ENCODE assay signal across 8 mouse cellular contexts in the genomic region with DNA sequence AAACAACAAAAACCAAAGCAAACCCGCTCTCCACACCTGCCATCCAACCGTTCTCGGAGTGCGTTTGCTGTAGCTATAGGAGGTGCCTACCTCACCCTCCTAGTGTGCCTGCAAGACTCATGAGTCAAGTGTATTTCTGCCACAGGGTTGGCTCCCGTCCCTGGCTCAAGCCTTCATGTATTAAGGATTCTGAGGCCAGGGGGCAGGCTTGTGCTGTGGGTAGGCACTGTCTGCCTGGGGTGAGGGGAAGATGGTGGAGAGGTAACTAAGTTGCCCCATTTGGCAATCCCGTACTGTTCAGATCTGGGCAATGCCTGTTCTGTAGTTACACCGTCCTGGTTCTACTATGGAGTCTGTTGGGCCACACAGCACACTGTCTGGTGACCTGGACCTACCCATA.
DNase-seq lines count a peak whose midpoint lies in the region; ATAC-seq and TF ChIP-seq lines count a peak whose summit lies in the region.

No protein-coding gene starts in this region.

- no peak overlapping the region for H3K9ac ChIP-seq in forebrain, embryonic 12.5 days
- H3K9ac ChIP-seq in liver, postnatal 0 days (replicated peaks), result no peak overlapping the region

- no peaks in the 10 kb centered on the region for H3K27me3 ChIP-seq in forebrain, embryonic 12.5 days
- H3K27me3 ChIP-seq in forebrain, embryonic 10.5 days (ENCODE audit: poor library complexity, severe bottlenecking), result no peaks in the 10 kb centered on the region
- H3K27me3 ChIP-seq in liver, postnatal 0 days (ENCODE audit: insufficient read depth, low read length), result no peaks in the 10 kb centered on the region

- H3K36me3 ChIP-seq in forebrain, embryonic 12.5 days (replicated peaks), result no peaks in the 10 kb centered on the region
- peaks cover 26% of the 10 kb centered on the region for H3K36me3 ChIP-seq in forebrain, embryonic 10.5 days (replicated peaks)
- H3K36me3 ChIP-seq in liver, postnatal 0 days (replicated peaks; ENCODE audit: insufficient read depth, low read length), result no peaks in the 10 kb centered on the region

- peak; percentile 68 for TF ChIP-seq CTCF in liver, postnatal 0 days (IDR thresholded peaks at IDR 0.05; ENCODE audit: low read depth)

- ATAC-seq in forebrain, embryonic 12.5 days (ENCODE audit: low FRiP score), result no peak
- ATAC-seq in liver, postnatal 0 days, result no peak
- ATAC-seq in granulocyte monocyte progenitor cell, adult 5-6 weeks (replicated peaks; ENCODE audit: poor library complexity, severe bottlenecking), result peak; percentile 47

- H3K4me1 ChIP-seq in forebrain, embryonic 12.5 days, result peaks cover 73% of the 10 kb centered on the region
- peaks cover 98% of the 10 kb centered on the region for H3K4me1 ChIP-seq in forebrain, embryonic 10.5 days
- peaks cover 61% of the 10 kb centered on the region for H3K4me1 ChIP-seq in liver, postnatal 0 days (ENCODE audit: insufficient read depth)

- DNase-seq in forebrain, embryonic 10.5 days (ENCODE audit: extremely low spot score, low spot score), result no peak
- DNase-seq in liver, postnatal 0 days, result no peak
- DNase-seq in liver, result no peak
- peak; percentile 67 for DNase-seq in thymus, postnatal 0 days (ENCODE audit: low spot score)
- no peak for DNase-seq in kidney, adult 18-20 months
- no peak for DNase-seq in yolk sac, embryonic 10.5 days (ENCODE audit: low spot score)

- H3K4me3 ChIP-seq in forebrain, embryonic 12.5 days (replicated peaks), result no peak overlapping the region
- no peak overlapping the region for H3K4me3 ChIP-seq in forebrain, embryonic 10.5 days
- H3K4me3 ChIP-seq in liver, postnatal 0 days (ENCODE audit: low read depth, low read length), result no peak overlapping the region

- H3K9me3 ChIP-seq in forebrain, embryonic 12.5 days, result no peaks in the 10 kb centered on the region
- no peaks in the 10 kb centered on the region for H3K9me3 ChIP-seq in forebrain, embryonic 10.5 days
- no peaks in the 10 kb centered on the region for H3K9me3 ChIP-seq in liver, postnatal 0 days (ENCODE audit: low read length)

- H3K4me2 ChIP-seq in forebrain, embryonic 12.5 days, result no peak overlapping the region
- H3K4me2 ChIP-seq in liver, postnatal 0 days (ENCODE audit: low read depth, low read length), result no peak overlapping the region

- H3K27ac ChIP-seq in forebrain, embryonic 12.5 days, result 0 out of 2 replicates have a peak overlapping the region, but pooled peaks have one; percentile 20
- no peak overlapping the region for H3K27ac ChIP-seq in forebrain, embryonic 10.5 days
- no peak overlapping the region for H3K27ac ChIP-seq in liver, postnatal 0 days (ENCODE audit: low read depth)

- WGBS in forebrain, embryonic 12.5 days, result 86% methylated on average over 7 of the region's 7 CpGs
- WGBS in forebrain, embryonic 10.5 days, result 87% methylated on average over 7 of the region's 7 CpGs
- 71% methylated on average over 7 of the region's 7 CpGs for WGBS in liver, postnatal 0 days (ENCODE audit: insufficient replicate concordance)

- TF ChIP-seq EP300 in liver, postnatal 0 days (IDR thresholded peaks at IDR 0.05; ENCODE audit: low read depth), result no peak
